ENCODE assay signal across 21 mouse cellular contexts in genomic region chr6:47522431-47522830, GRCm38 (mm10).
DNase-seq lines count a peak whose midpoint lies in the region; ATAC-seq lines count a peak whose summit lies in the region.
"Had no signal": no experiment of that assay in that cellular context is flagged by ENCODE, and none has a peak within 500 bp of the region (broad histone marks: within the 10 kb centered on the region; RNA-seq: fewer than 3 reads in every experiment).

No protein-coding gene starts in this region.

- no peaks in the 10 kb centered on the region for H3K9me3 ChIP-seq in kidney, embryonic 16.5 days (ENCODE audit: low read length)
- H3K9me3 ChIP-seq: heart, embryonic 10.5 days; hindbrain, embryonic 12.5 days; limb, embryonic 12.5 days; liver, embryonic 12.5 days had no signal

- no peaks in the 10 kb centered on the region for H3K4me1 ChIP-seq in kidney, embryonic 16.5 days (ENCODE audit: insufficient read depth, low read length)
- H3K4me1 ChIP-seq: heart, embryonic 10.5 days; hindbrain, embryonic 12.5 days; limb, embryonic 12.5 days; liver, embryonic 12.5 days had no signal

- H3K27ac ChIP-seq in kidney, embryonic 16.5 days (ENCODE audit: low read length), result no peak overlapping the region
- H3K27ac ChIP-seq: heart, embryonic 10.5 days; hindbrain, embryonic 12.5 days; limb, embryonic 12.5 days; liver, embryonic 12.5 days had no signal

- no peak for ATAC-seq in kidney, embryonic 16.5 days (ENCODE audit: low FRiP score, low TSS enrichment)
- ATAC-seq: forebrain, postnatal 0 days; intestine, postnatal 0 days; liver, embryonic 12.5 days; Patski had no signal

- H3K4me3 ChIP-seq in kidney, embryonic 16.5 days (ENCODE audit: low read length), result no peak overlapping the region
- H3K4me3 ChIP-seq: heart, embryonic 10.5 days; hindbrain, embryonic 12.5 days; limb, embryonic 12.5 days; liver, embryonic 12.5 days had no signal

- no peak overlapping the region for H3K4me2 ChIP-seq in kidney, embryonic 16.5 days (replicated peaks; ENCODE audit: low read depth, low read length)
- H3K4me2 ChIP-seq: hindbrain, embryonic 12.5 days; limb, embryonic 12.5 days; liver, embryonic 12.5 days; lung, embryonic 14.5 days had no signal

- DNase-seq in cerebellum, postnatal 10 days, result peak; percentile 15 to 32
- no peak for DNase-seq in cerebellum, adult 11 months
- peak; percentile 36 for DNase-seq in kidney, adult 18-20 months
- peak; percentile 86 for DNase-seq in adipocyte (ENCODE audit: low spot score)
- DNase-seq in kidney, postnatal 25 days, result peak; percentile 47 to 61
- no peak for DNase-seq in right cerebral cortex, postnatal 36 days (ENCODE audit: low spot score in 2 of 2)
- DNase-seq: cerebellum, adult 11-12 months; forebrain, postnatal 0 days; gastrocnemius, postnatal 36 days; lung, embryonic 14.5 days; lung, postnatal 36 days; midbrain, embryonic 14.5 days; right cerebral cortex, postnatal 14 days; thymus, postnatal 14 days had no signal

- peaks cover 75% of the 10 kb centered on the region for H3K36me3 ChIP-seq in kidney, embryonic 16.5 days (ENCODE audit: insufficient read depth, low read length)

- WGBS in kidney, embryonic 16.5 days, result 94% methylated on average over 3 of the region's 3 CpGs

- no peak overlapping the region for H3K9ac ChIP-seq in kidney, embryonic 16.5 days (replicated peaks; ENCODE audit: low read length)
- H3K9ac ChIP-seq: forebrain, postnatal 0 days; hindbrain, embryonic 12.5 days; limb, embryonic 12.5 days; liver, embryonic 12.5 days; lung, embryonic 14.5 days had no signal

- no peaks in the 10 kb centered on the region for H3K27me3 ChIP-seq in kidney, embryonic 16.5 days (ENCODE audit: insufficient read depth, low read length)
- H3K27me3 ChIP-seq: hindbrain, embryonic 12.5 days; limb, embryonic 12.5 days; liver, embryonic 12.5 days; Patski had no signal

Comparison
In these comparisons a context has a peak if more than half of its experiments do, and no peak if none do; other contexts are left out.
1. DNase-seq: peak in cerebellum, postnatal 10 days (2 of 2), kidney, adult 18-20 months (single experiment), adipocyte (single experiment) and kidney, postnatal 25 days (2 of 2); none in cerebellum, adult 11 months (single experiment) and right cerebral cortex, postnatal 36 days (0 of 2).